Mouse (Mus musculus): Measurements from ENCODE around the gene Ppp6r1. TPM values are rescaled to one million over a fixed set of nuclear protein-coding genes. Genes with fewer than 3 reads are reported as not detected.

Ppp6r1 gene
- total and polyA plus RNA-seq, 2 experiments = 47.6 to 79.2 TPM

DNA sequence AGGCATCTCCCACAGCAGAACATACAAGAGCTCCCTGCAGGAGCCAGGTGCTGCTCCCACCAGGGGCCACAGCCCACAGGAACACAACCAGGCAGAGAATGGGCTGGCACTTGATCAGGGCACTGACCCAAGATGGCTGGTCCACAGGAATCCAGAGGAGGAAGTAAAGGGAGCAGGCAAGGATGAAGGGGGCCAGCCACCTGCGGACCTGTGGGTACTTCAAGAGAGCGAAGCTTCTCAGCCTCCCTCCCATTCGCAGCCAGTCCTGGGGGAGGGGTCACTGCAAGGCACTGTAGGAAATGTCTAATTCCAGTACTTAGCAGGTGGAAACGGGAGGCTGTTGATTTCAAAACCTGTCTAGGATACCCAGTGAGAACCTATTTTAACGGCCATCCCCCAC, 29.2 kb downstream of the Ppp6r1 start:
- Histone ChIP-seq H3K27ac (replicated peaks; ENCODE audit: insufficient read depth, low read depth, low read length) (peak overlapping the region; percentile 79), H3K79me2 (ENCODE audit: control insufficient read depth, insufficient read depth, low read length) (no peaks in the 10 kb centered on the region), H3K27me3 (ENCODE audit: control insufficient read depth, insufficient read depth, low read length) (no peaks in the 10 kb centered on the region), H3K9ac (ENCODE audit: low read depth, low read length) (peak overlapping the region; percentile 59), H3K36me3 (ENCODE audit: control insufficient read depth, insufficient read depth, low read length) (peaks cover 6% of the 10 kb centered on the region; the same call in 1 of the 2 replicates), H3K4me1 (ENCODE audit: control insufficient read depth, insufficient read depth, low read length) (peaks cover 22% of the 10 kb centered on the region), H3K4me3 (ENCODE audit: insufficient read depth, low read depth, low read length) (peak overlapping the region; percentile 47)
- 25% methylated on average over 5 of the region's 5 CpGs for WGBS
- DNase-seq (ENCODE audit: extremely low read depth, low read depth, low spot score) = peak; percentile 59
- TF ChIP-seq POLR2A (IDR thresholded peaks at IDR 0.05; ENCODE audit: extremely low read depth, insufficient read depth, low read length) (no peak), CTCF (IDR thresholded peaks at IDR 0.05; ENCODE audit: low read depth, low read length) (no peak)

DNA sequence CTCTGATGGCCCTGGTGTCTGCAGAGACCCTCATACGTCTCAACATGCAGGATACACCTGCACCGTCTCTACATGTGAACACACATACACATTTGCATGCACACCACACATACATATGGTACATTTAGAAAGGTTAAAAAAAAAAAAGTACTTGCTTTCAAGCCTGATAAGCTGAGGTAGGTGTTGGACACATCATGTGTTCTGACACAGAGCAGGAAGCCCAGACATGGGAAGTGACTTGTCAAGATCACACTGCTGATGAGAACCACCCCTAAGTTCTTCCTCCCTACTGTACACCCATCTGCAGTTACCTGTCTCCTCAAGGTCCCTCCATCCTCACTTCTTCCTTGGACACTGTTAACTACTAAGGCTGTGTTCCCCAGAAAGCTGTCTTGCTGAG, 32.9 kb downstream of the Ppp6r1 start:
- H3K9ac ChIP-seq (ENCODE audit: low read depth, low read length) = no peak overlapping the region
- no peak for TF ChIP-seq CTCF (IDR thresholded peaks at IDR 0.05; ENCODE audit: low read depth, low read length)
- no peak for TF ChIP-seq POLR2A (IDR thresholded peaks at IDR 0.05; ENCODE audit: extremely low read depth, insufficient read depth, low read length)
- no peak overlapping the region for H3K27ac ChIP-seq (replicated peaks; ENCODE audit: insufficient read depth, low read depth, low read length)
- 94% methylated on average over 2 of the region's 2 CpGs for WGBS
- H3K27me3 ChIP-seq (ENCODE audit: control insufficient read depth, insufficient read depth, low read length) = no peaks in the 10 kb centered on the region
- DNase-seq (ENCODE audit: extremely low read depth, low read depth, low spot score) = no peak
- H3K79me2 ChIP-seq (ENCODE audit: control insufficient read depth, insufficient read depth, low read length) = no peaks in the 10 kb centered on the region
- no peak overlapping the region for H3K4me3 ChIP-seq (ENCODE audit: insufficient read depth, low read depth, low read length)
- no peaks in the 10 kb centered on the region for H3K36me3 ChIP-seq (ENCODE audit: control insufficient read depth, insufficient read depth, low read length)
- H3K4me1 ChIP-seq (ENCODE audit: control insufficient read depth, insufficient read depth, low read length) = peaks cover 14% of the 10 kb centered on the region

DNA sequence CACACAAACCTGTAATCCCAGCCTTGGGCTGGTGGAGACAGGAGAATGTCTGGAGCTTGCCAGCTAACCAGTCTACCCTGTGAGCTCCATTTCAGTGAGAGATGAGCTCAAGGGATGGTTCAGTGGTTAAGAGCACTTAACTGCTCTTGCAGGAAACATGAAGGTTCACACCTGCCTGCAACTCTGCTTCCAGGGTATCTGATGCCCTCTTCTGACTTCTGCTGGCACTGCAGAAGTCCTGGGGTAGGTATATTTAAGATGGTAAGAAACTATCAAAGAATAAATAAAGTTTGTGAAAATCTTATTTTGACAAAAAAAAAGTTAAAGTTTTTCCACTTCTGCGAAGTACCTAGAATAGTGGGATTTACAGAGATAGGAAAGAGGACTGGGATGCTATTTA, 34.5 kb downstream of the Ppp6r1 start:
- no peak for DNase-seq (ENCODE audit: extremely low read depth, low read depth, low spot score)
- H3K9ac ChIP-seq (ENCODE audit: low read depth, low read length) = no peak overlapping the region
- no peak overlapping the region for H3K4me3 ChIP-seq (ENCODE audit: insufficient read depth, low read depth, low read length)
- H3K4me1 ChIP-seq (ENCODE audit: control insufficient read depth, insufficient read depth, low read length) = peaks cover 9% of the 10 kb centered on the region
- WGBS = 52% methylated on average over 1 of the region's 1 CpGs
- H3K27ac ChIP-seq (replicated peaks; ENCODE audit: insufficient read depth, low read depth, low read length) = no peak overlapping the region
- no peak; the same call in 1 of the 2 replicates for TF ChIP-seq CTCF (IDR thresholded peaks at IDR 0.05; ENCODE audit: low read depth, low read length)
- TF ChIP-seq POLR2A (IDR thresholded peaks at IDR 0.05; ENCODE audit: extremely low read depth, insufficient read depth, low read length) = no peak
- no peaks in the 10 kb centered on the region for H3K79me2 ChIP-seq (ENCODE audit: control insufficient read depth, insufficient read depth, low read length)
- H3K27me3 ChIP-seq (ENCODE audit: control insufficient read depth, insufficient read depth, low read length) = no peaks in the 10 kb centered on the region
- H3K36me3 ChIP-seq (ENCODE audit: control insufficient read depth, insufficient read depth, low read length) = no peaks in the 10 kb centered on the region

DNA sequence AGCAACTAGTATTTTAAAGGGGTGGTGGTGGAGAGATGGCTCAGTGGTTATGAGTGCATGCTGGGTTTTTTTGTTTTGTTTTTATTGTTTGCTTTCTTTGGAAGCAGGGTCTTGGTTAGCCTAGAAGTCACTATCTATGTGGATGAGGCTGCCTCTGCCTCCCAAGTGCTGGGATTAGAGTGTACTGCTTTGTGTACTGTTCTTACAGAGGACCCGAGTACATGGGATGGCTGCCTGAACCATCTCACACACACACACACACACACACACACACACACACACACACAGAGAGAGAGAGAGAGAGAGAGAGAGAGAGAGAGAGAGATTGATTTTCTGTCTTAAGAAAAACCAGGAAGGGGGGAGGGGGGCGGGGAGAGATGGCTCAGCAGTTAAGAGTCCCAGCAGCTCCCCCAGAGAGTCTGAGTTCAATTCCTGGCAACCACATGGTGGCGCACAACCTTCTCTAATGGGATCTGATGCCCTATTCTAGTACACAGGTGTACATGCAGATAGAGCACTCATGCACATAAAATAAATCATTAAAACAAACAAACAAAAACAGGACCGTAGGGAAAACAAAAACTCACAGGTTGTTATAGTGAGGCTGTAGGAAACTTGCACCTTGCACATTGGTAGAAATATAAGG, 35.2 kb downstream of the Ppp6r1 start:
- DNase-seq (ENCODE audit: extremely low read depth, low read depth, low spot score) = peak; percentile 58
- Histone ChIP-seq H3K79me2 (ENCODE audit: control insufficient read depth, insufficient read depth, low read length) (no peaks in the 10 kb centered on the region), H3K36me3 (ENCODE audit: control insufficient read depth, insufficient read depth, low read length) (no peaks in the 10 kb centered on the region), H3K4me3 (ENCODE audit: insufficient read depth, low read depth, low read length) (no peak overlapping the region), H3K27ac (replicated peaks; ENCODE audit: insufficient read depth, low read depth, low read length) (no peak overlapping the region), H3K9ac (ENCODE audit: low read depth, low read length) (no peak overlapping the region), H3K4me1 (ENCODE audit: control insufficient read depth, insufficient read depth, low read length) (peaks cover 6% of the 10 kb centered on the region), H3K27me3 (ENCODE audit: control insufficient read depth, insufficient read depth, low read length) (no peaks in the 10 kb centered on the region)
- peak; percentile 53; the same call in 1 of the 2 replicates for TF ChIP-seq CTCF (IDR thresholded peaks at IDR 0.05; ENCODE audit: low read depth, low read length)
- no peak for TF ChIP-seq POLR2A (IDR thresholded peaks at IDR 0.05; ENCODE audit: extremely low read depth, insufficient read depth, low read length)
- 21% methylated on average over 4 of the region's 4 CpGs for WGBS

DNA sequence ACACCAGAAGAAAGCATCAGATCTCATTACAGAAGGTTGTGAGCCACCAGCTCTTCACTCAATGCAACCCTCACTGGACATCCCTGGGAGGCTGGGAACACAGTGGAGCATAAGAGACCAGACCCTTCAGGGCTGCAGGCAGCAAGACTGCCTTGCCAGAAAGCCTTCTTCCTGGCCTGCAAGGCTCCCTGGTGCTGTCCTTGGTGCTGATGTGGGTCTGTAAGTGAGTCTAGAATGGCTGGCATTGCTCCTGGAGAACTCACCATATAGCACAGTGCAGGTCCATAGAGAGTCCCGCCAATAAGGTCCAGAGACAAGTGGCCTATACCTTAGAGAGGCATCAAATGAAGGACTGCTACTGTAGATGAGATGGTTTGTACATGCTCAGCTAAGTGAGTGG, 38.8 kb downstream of the Ppp6r1 start:
- Histone ChIP-seq H3K27ac (replicated peaks; ENCODE audit: insufficient read depth, low read depth, low read length) (no peak overlapping the region), H3K4me3 (ENCODE audit: insufficient read depth, low read depth, low read length) (no peak overlapping the region), H3K79me2 (ENCODE audit: control insufficient read depth, insufficient read depth, low read length) (no peaks in the 10 kb centered on the region), H3K4me1 (ENCODE audit: control insufficient read depth, insufficient read depth, low read length) (no peaks in the 10 kb centered on the region; the same call in 1 of the 2 replicates), H3K36me3 (ENCODE audit: control insufficient read depth, insufficient read depth, low read length) (no peaks in the 10 kb centered on the region), H3K9ac (ENCODE audit: low read depth, low read length) (no peak overlapping the region), H3K27me3 (ENCODE audit: control insufficient read depth, insufficient read depth, low read length) (no peaks in the 10 kb centered on the region)
- TF ChIP-seq CTCF (IDR thresholded peaks at IDR 0.05; ENCODE audit: low read depth, low read length) (no peak), POLR2A (IDR thresholded peaks at IDR 0.05; ENCODE audit: extremely low read depth, insufficient read depth, low read length) (no peak)
- WGBS = 28% methylated on average over 1 of the region's 1 CpGs
- DNase-seq (ENCODE audit: extremely low read depth, low read depth, low spot score) = no peak

DNA sequence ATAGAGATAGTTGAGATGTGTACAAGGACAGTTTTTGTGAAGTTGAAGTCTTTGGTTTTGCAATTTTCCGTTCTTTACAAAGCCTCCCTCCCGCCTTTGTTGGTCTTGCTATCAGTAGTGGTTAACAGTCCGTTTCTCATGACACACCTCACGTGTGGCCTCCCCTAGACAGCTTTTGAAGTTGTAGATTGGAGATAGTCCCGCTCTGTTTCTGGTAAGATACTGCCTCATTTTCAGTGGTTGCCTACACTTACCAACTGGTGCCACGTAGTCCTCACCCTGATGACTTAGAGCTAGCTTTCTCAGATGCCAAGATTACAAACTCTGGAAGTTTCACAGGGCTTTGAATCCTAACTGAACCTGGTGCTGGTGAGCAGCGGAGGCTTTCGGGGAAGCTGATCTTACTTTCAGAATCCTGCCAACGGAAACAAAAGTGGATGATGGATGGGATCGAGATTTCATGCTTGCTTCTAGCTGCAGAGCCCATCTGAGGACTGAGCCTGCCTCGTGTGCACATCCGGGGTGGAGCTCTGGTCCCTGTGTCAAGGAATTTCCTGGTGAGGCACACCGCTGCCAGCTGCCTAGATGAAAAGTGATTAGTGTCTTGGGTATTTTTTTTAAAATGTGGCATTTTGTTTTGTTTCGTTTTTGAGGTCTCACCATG, 44.9 kb downstream of the Ppp6r1 start:
- Histone ChIP-seq H3K4me1 (ENCODE audit: control insufficient read depth, insufficient read depth, low read length) (no peaks in the 10 kb centered on the region), H3K4me3 (ENCODE audit: insufficient read depth, low read depth, low read length) (no peak overlapping the region), H3K9ac (ENCODE audit: low read depth, low read length) (no peak overlapping the region), H3K27ac (replicated peaks; ENCODE audit: insufficient read depth, low read depth, low read length) (no peak overlapping the region), H3K79me2 (ENCODE audit: control insufficient read depth, insufficient read depth, low read length) (no peaks in the 10 kb centered on the region), H3K27me3 (ENCODE audit: control insufficient read depth, insufficient read depth, low read length) (no peaks in the 10 kb centered on the region), H3K36me3 (ENCODE audit: control insufficient read depth, insufficient read depth, low read length) (no peaks in the 10 kb centered on the region)
- no peak for DNase-seq (ENCODE audit: extremely low read depth, low read depth, low spot score)
- TF ChIP-seq CTCF (IDR thresholded peaks at IDR 0.05; ENCODE audit: low read depth, low read length) = no peak
- no peak for TF ChIP-seq POLR2A (IDR thresholded peaks at IDR 0.05; ENCODE audit: extremely low read depth, insufficient read depth, low read length)
- 73% methylated on average over 14 of the region's 14 CpGs for WGBS

Measured in liver, adult 2 months (tissue).